Mouse (Mus musculus): Measurements from ENCODE around the gene Auts2.

GRCm38 (mm10) chr5:131677518-131677917, 865.6 kb downstream of the Auts2 start:
- TF ChIP-seq CTCF (IDR thresholded peaks at IDR 0.05), result no peak
- TF ChIP-seq EP300 (IDR thresholded peaks at IDR 0.05), result no peak

Data from lung, postnatal 0 days (tissue).